Mouse (Mus musculus) midbrain, embryonic 13.5 days (tissue): ENCODE data around the gene Krtap9-3. TPM values are rescaled to one million over a fixed set of nuclear protein-coding genes. Genes with fewer than 3 reads are reported as not detected.
"Not testable (repeated sequence)": the region's sequence is repeated elsewhere in the genome, so short reads cannot be mapped to it uniquely, and the experiment has no call there.

ENCODE experiments used
- ATAC-seq: fragments of 200-750 bp; cut with Nextera tagmentation; 2 replicates; pipeline ENCODE4 v1.8.0; 2017; ENCODE audit warnings: mild to moderate bottlenecking, moderate TSS enrichment, moderate library complexity
- H3K27ac ChIP-seq: fragments of 300-500 bp; sonication (generic); 2 replicates; pipeline ENCODE4 v1.5.1; 2015; ENCODE audit warnings: inconsistent platforms, mild to moderate bottlenecking, moderate library complexity
- H3K27me3 ChIP-seq: fragments of 300-500 bp; sonication (generic); 2 replicates; pipeline ENCODE4 v1.6.1; 2015; ENCODE audit warnings: mild to moderate bottlenecking, inconsistent platforms
- H3K36me3 ChIP-seq: fragments of 300-500 bp; sonication (generic); 2 replicates; pipeline ENCODE4 v1.6.1; 2015; ENCODE audit warnings: mild to moderate bottlenecking, inconsistent platforms
- H3K4me1 ChIP-seq: fragments of 300-500 bp; sonication (generic); replicated peaks from 2 replicates; pipeline ENCODE4 v1.6.1; 2015; ENCODE audit warnings: inconsistent platforms
- H3K4me2 ChIP-seq: fragments of 300-500 bp; sonication (generic); replicated peaks from 2 replicates; pipeline ENCODE4 v1.6.1; 2015; ENCODE audit warnings: moderate library complexity, mild to moderate bottlenecking, inconsistent platforms
- H3K4me3 ChIP-seq: fragments of 300-500 bp; sonication (generic); replicated peaks from 2 replicates; pipeline ENCODE4 v1.5.1; 2015; ENCODE audit warnings: mild to moderate bottlenecking, inconsistent platforms
- H3K9ac ChIP-seq: fragments of 300-500 bp; sonication (generic); replicated peaks from 2 replicates; pipeline ENCODE4 v1.6.1; 2015; ENCODE audit warnings: mild to moderate bottlenecking, inconsistent platforms
- H3K9me3 ChIP-seq: fragments of 300-500 bp; sonication (generic); 2 replicates; pipeline ENCODE4 v1.6.1; 2016; ENCODE audit warnings: mild to moderate bottlenecking, inconsistent platforms
- WGBS: fragments of 180-500 bp; shearing (Covaris S2); methylation state at CpG from one replicate; pipeline ENCODE4 v1.1.7; 2015; 5-methylcytosine and 5-hydroxymethylcytosine counted together
- polyA plus RNA-seq: library from polyadenylated mRNA; unstranded; fragments of >200 nt; fragmentation: Nextera tagmentation; extraction: Ambion mirVana; gene quantifications from 2 replicates; pipeline ENCODE4 v1.2.1, GENCODE M21; 2015

Krtap9-3 gene
- polyA plus RNA-seq, 1 experiment from 2014 or later: not detected

DNA sequence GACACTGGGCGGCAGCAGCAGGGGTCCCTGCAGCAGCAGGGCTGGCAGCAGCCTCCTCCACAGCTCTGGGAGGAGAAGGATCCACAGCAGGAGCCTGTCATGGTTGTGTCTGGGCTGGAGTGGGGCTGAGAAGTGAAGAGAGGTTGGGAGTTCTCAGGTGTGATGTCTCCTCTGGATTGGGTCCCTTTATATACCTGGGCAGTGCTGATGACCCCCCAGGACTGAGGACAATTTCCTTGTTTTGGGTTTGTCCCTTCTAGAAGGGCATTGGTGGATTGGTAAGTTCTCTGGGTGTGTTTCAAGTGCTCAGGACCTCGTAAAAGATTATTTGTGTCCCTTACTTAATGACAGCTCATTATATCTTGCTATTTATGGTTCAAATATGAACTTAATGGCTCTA is 12.2 kb upstream of the Krtap9-3 start, which contains the start of gene Gm11937:
Gene Gm11937 (minus strand): TSS at position 101 of the 400 bp plus-strand sequence.
- H3K9ac ChIP-seq, H3K27ac ChIP-seq, H3K9me3 ChIP-seq, H3K4me2 ChIP-seq, H3K36me3 ChIP-seq, ATAC-seq, H3K4me3 ChIP-seq, H3K4me1 ChIP-seq, H3K27me3 ChIP-seq: not testable (repeated sequence)
- WGBS: 72% methylated on average over 2 of the region's 2 CpGs

GRCm38 (mm10) chr11:99609126-99609525 is 11.2 kb upstream of the Krtap9-3 start:
- ATAC-seq: no peak
- Histone ChIP-seq H3K4me3 (no peak overlapping the region), H3K4me1 (no peaks in the 10 kb centered on the region), H3K36me3 (no peaks in the 10 kb centered on the region), H3K9me3 (no peaks in the 10 kb centered on the region), H3K27ac (no peak overlapping the region), H3K9ac (no peak overlapping the region), H3K27me3 (no peaks in the 10 kb centered on the region), H3K4me2 (no peak overlapping the region)
- WGBS: 65% methylated on average over 1 of the region's 1 CpGs

GRCm38 (mm10) chr11:99603208-99603607 is 5.3 kb upstream of the Krtap9-3 start, which contains the start of gene Gm11938:
Gene Gm11938, minus strand, starts transcription at chr11:99603308.
- H3K27me3 ChIP-seq, H3K4me3 ChIP-seq, ATAC-seq, H3K4me1 ChIP-seq, H3K36me3 ChIP-seq, H3K9me3 ChIP-seq, H3K27ac ChIP-seq, H3K9ac ChIP-seq, H3K4me2 ChIP-seq: not testable (repeated sequence)
- WGBS: 87% methylated on average over 1 of the region's 1 CpGs

DNA sequence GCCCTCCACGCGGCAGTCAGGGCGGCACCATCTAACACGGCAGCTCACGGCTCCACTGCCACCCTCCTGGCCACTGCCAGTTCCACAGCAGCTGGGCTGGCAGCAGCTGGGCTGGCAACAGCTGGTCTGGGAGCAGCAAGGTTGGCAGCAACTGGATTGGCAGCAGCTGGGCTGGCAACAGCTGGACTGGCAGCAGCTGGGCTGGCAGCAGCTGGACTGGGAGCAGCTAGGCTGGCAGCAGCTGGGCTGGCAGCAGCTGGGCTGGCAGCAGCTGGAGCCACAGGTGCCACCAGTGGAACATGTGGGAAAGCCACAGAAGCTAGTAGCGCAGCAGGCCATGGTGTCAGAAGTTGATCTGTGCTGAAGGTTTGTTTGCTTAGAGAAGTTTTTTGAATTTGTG is 6.9 kb downstream of the Krtap9-3 start, which contains the start of gene Krtap1-3:
Gene Krtap1-3 (minus strand): TSS at position 359 of the 400 bp plus-strand sequence.
- no peaks in the 10 kb centered on the region for H3K27me3 ChIP-seq
- H3K27ac ChIP-seq: no peak within 1 kb of the TSS
- H3K4me1 ChIP-seq: no peaks in the 10 kb centered on the region
- H3K4me2 ChIP-seq: no peak within 1 kb of the TSS
- no peaks in the 10 kb centered on the region for H3K36me3 ChIP-seq
- WGBS: 85% methylated on average over 6 of the region's 6 CpGs
- no peaks in the 10 kb centered on the region for H3K9me3 ChIP-seq
- ATAC-seq: no peak
- no peak within 1 kb of the TSS for H3K4me3 ChIP-seq
- no peak within 1 kb of the TSS for H3K9ac ChIP-seq

DNA sequence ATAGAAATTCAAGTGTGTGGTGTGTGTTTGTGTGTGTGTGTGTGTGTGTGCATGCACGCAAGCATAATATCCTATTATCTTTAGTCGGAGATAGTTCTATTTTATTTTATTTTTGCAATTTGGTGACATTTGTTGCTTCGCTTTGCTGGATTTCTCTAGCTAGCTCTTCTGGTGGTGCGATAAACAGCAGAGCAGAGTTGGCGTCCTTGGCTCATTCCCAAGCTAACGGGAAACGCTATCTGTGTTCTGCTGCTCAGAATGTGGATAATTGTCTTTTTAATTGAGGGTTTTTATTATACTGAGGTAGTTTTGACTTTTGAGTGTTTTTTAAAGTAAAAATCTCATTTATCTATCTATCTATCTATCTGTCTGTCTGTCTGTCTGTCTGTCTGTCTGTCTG is 12.8 kb downstream of the Krtap9-3 start:
- no peak overlapping the region for H3K4me3 ChIP-seq
- H3K27ac ChIP-seq: no peak overlapping the region
- H3K4me2 ChIP-seq: no peak overlapping the region
- no peaks in the 10 kb centered on the region for H3K27me3 ChIP-seq
- no peak overlapping the region for H3K9ac ChIP-seq
- no peak for ATAC-seq
- no peaks in the 10 kb centered on the region for H3K36me3 ChIP-seq
- WGBS: 91% methylated on average over 7 of the region's 7 CpGs
- no peaks in the 10 kb centered on the region for H3K4me1 ChIP-seq
- no peaks in the 10 kb centered on the region for H3K9me3 ChIP-seq

DNA sequence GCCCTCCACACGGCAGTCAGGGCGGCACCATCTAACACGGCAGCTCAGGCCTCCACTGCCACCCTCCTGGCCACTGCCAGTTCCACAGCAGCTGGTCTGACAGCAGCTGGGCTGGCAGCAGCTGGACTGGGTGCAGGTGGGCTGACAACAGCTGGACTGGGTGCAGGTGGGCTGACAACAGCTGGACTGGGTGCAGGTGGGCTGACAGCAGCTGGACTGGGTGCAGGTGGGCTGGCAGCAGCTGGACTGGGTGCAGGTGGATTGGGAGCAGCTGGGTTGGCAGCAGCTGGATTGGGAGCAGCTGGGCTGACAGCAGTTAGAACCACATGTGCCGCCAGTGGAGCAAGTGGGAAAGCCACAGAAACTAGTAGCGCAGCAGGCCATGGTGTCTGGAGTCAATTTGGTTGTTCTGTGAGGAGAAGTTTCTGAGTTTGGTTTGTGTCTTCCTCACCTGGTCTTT is 14.6 kb downstream of the Krtap9-3 start, which contains the start of gene Krtap1-4:
Gene Krtap1-4 (minus strand): TSS at position 410 of the 460 bp plus-strand sequence.
- H3K9me3 ChIP-seq: no peaks in the 10 kb centered on the region

DNA sequence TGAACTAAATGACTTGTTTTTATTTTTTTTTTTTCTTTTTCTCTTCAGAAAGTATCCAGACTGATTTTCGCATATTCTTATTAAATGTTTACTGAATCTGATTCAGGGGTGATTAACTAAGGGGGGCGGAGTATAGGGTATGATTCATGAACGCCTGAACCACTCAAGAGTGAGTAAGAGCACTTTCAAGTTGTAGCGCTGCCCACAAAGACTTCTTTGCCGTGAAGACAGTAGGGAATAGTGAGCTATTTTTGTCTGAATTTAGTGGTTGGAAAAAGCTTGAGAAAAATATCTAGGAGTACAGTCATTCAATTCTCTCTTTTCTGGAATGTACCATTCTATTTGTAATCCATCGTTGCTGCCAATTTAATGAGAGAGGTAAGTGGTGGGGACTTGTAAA is 16.3 kb downstream of the Krtap9-3 start:
- no peaks in the 10 kb centered on the region for H3K9me3 ChIP-seq
- H3K27ac ChIP-seq: no peak overlapping the region
- H3K4me3 ChIP-seq: no peak overlapping the region
- 88% methylated on average over 6 of the region's 6 CpGs for WGBS
- H3K27me3 ChIP-seq: no peaks in the 10 kb centered on the region
- no peaks in the 10 kb centered on the region for H3K36me3 ChIP-seq
- no peak overlapping the region for H3K9ac ChIP-seq
- no peak for ATAC-seq
- H3K4me1 ChIP-seq: no peaks in the 10 kb centered on the region
- H3K4me2 ChIP-seq: no peak overlapping the region

More for the DNA sequence above, 14.6 kb downstream of the Krtap9-3 start, which contains the start of gene Krtap1-4:
- Histone ChIP-seq H3K27ac (no peak within 1 kb of the TSS), H3K4me3 (no peak within 1 kb of the TSS), H3K4me1 (no peaks in the 10 kb centered on the region), H3K27me3 (no peaks in the 10 kb centered on the region), H3K36me3 (no peaks in the 10 kb centered on the region), H3K9ac (no peak within 1 kb of the TSS), H3K4me2 (no peak within 1 kb of the TSS)
- 86% methylated on average over 5 of the region's 5 CpGs for WGBS
- no peak for ATAC-seq

- H3K36me3 ChIP-seq: no peaks in the 10 kb centered on the region
- H3K27ac ChIP-seq: no peak overlapping the region
- no peak overlapping the region for H3K4me3 ChIP-seq
- H3K27me3 ChIP-seq: no peaks in the 10 kb centered on the region
- no peak overlapping the region for H3K4me2 ChIP-seq
- WGBS: 98% methylated on average over 5 of the region's 5 CpGs
- H3K4me1 ChIP-seq: no peaks in the 10 kb centered on the region
- H3K9me3 ChIP-seq: no peaks in the 10 kb centered on the region
- no peak for ATAC-seq
- no peak overlapping the region for H3K9ac ChIP-seq
These were observed 16.9 kb downstream of the Krtap9-3 start for GRCm38 (mm10) chr11:99581051-99581450.

GRCm38 (mm10) chr11:99580636-99581035 is 17.3 kb downstream of the Krtap9-3 start, which contains the start of gene Krtap1-5:
Gene Krtap1-5, minus strand, starts transcription at chr11:99581016.
- Histone ChIP-seq H3K27me3 (no peaks in the 10 kb centered on the region), H3K4me2 (no peak within 1 kb of the TSS), H3K4me1 (no peaks in the 10 kb centered on the region), H3K36me3 (no peaks in the 10 kb centered on the region), H3K9ac (no peak within 1 kb of the TSS), H3K27ac (no peak within 1 kb of the TSS), H3K4me3 (no peak within 1 kb of the TSS), H3K9me3 (no peaks in the 10 kb centered on the region)
- 89% methylated on average over 6 of the region's 6 CpGs for WGBS
- ATAC-seq: no peak

DNA sequence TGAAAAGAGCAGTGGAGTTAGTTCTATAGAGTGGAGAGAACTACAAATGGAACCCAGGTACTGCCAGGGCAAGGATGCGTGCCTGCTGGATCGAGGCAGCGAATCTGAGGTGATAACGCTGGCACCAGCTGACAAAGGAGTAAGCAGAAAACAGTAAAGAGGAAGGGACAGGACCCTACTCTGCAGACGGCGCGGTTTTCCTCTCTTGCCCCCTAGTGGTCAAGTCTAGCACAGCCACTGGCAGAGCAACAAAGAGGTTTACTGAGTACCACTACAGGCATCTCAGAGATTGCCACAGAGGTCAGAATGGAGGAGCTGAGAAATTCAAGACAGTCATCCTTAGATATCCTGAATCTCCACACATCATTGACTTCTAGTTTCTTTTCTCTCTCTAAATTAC is 23.8 kb downstream of the Krtap9-3 start:
- H3K4me3 ChIP-seq: no peak overlapping the region; the same call in 1 of the 2 replicates
- peak overlapping the region; percentile 34; the same call in 1 of the 2 replicates for H3K9ac ChIP-seq
- peak; percentile 81 for ATAC-seq

DNA sequence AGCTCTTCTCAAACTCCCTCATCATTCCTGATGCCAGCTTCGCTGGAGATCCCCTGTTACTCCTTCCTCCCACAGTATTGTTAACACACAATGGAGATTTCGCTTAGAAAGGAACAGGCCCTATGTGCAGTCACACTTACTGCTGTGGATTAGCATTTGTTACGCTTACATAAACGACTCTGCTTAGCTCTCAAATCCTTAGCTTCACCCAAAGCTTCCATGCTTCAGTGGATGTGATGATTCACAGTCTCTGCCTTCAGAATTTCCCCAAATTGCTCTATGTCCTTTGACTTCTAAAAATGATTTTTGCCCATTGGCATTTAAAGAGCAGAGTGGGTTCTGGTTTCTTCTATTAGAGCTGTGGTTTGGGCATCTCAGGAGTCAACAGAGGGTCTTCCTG is 24.7 kb downstream of the Krtap9-3 start:
- H3K27ac ChIP-seq: no peak overlapping the region
- no peaks in the 10 kb centered on the region for H3K27me3 ChIP-seq
- H3K4me2 ChIP-seq: no peak overlapping the region
- no peak overlapping the region for H3K4me3 ChIP-seq
- no peak overlapping the region for H3K9ac ChIP-seq
- H3K4me1 ChIP-seq: no peaks in the 10 kb centered on the region
- H3K36me3 ChIP-seq: no peaks in the 10 kb centered on the region
- no peak for ATAC-seq
- 2% methylated on average over 4 of the region's 4 CpGs for WGBS
- no peaks in the 10 kb centered on the region for H3K9me3 ChIP-seq

More for the DNA sequence above, 23.8 kb downstream of the Krtap9-3 start:
- peak overlapping the region; percentile 44 for H3K4me2 ChIP-seq
- 3% methylated on average over 7 of the region's 7 CpGs for WGBS
- H3K36me3 ChIP-seq: no peaks in the 10 kb centered on the region
- no peaks in the 10 kb centered on the region for H3K4me1 ChIP-seq
- no peak overlapping the region for H3K27ac ChIP-seq
- no peaks in the 10 kb centered on the region for H3K9me3 ChIP-seq
- H3K27me3 ChIP-seq: no peaks in the 10 kb centered on the region

DNA sequence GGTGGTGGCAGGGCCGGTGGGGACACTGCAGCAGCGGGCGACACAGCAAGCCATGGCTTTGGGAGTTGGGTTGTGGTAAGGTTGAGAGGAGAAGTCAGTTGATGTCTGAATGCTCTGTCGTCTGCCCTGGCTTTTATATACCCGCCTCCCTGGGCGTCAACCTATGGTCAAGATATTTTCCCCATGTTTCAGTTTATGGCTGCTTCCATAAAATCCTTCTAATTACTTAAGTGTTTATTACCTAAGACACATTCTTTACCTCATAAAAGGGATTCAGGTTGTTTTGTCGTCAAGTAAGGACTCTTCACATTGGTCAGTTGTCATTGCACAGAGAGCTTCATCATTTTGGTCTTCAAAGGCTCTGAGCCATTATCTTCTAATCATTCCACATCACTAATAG is 31.4 kb downstream of the Krtap9-3 start, which contains the start of gene Krtap3-1:
Gene Krtap3-1 (minus strand): TSS at position 101 of the 400 bp plus-strand sequence.
- Histone ChIP-seq H3K4me2 (no peak within 1 kb of the TSS), H3K4me3 (no peak within 1 kb of the TSS), H3K4me1 (no peaks in the 10 kb centered on the region), H3K27ac (no peak within 1 kb of the TSS), H3K36me3 (no peaks in the 10 kb centered on the region), H3K9me3 (no peaks in the 10 kb centered on the region), H3K9ac (no peak within 1 kb of the TSS), H3K27me3 (no peaks in the 10 kb centered on the region)
- WGBS: 93% methylated on average over 7 of the region's 7 CpGs
- ATAC-seq: no peak

- no peaks in the 10 kb centered on the region for H3K36me3 ChIP-seq
- no peak overlapping the region for H3K4me3 ChIP-seq
- no peak overlapping the region for H3K4me2 ChIP-seq
- ATAC-seq: no peak
- H3K9me3 ChIP-seq: no peaks in the 10 kb centered on the region
- no peaks in the 10 kb centered on the region for H3K27me3 ChIP-seq
- H3K9ac ChIP-seq: no peak overlapping the region
- no peaks in the 10 kb centered on the region for H3K4me1 ChIP-seq
- WGBS: 86% methylated on average over 6 of the region's 6 CpGs
- H3K27ac ChIP-seq: no peak overlapping the region
These were observed 35.3 kb downstream of the Krtap9-3 start for GRCm38 (mm10) chr11:99562580-99562979.
